Mouse (Mus musculus) regulatory T cell (primary cell): ENCODE results near the gene Spata16.

ENCODE experiments used
- in situ Hi-C: fragments of 300-600 bp; cut with MboI, MseI; formaldehyde crosslinking; loops from one replicate; pipeline ENCODE4 v1.15.1; 2025; ENCODE audit warnings: high pct_unique_total_duplicates

The Spata16 gene

DNA sequence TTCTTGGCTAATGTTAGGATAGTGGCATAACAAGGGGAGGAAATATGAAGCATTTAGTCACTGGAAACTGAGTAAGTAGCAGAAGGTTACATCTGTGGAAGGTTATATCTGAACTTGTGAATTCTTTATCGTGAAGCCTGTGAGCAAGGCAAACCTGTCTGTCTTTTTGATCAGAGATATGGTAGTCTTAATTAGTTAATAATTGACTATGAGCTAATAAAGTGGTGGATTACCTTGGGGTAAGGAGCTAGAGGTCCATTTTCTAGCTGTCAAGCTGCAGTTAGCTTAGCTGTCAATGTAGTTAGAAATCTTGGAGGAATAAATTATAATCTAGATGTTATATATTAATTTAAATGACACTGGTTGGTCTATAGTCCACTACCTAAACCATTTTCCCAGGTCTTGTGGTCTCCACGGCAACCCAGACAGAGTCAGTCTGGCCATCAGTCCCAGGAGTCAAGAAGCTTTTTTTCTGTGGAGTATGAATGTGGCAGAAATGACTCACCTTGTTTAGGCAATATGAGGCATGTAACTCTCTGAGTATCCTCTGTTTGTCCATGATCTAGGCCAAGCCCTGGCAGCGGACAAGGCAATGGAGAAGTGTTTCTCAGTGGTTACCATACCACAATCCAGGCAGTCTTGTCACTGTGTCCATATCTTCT, 331.6 kb downstream of the Spata16 start:
- in situ Hi-C loops, result no loop called here

DNA sequence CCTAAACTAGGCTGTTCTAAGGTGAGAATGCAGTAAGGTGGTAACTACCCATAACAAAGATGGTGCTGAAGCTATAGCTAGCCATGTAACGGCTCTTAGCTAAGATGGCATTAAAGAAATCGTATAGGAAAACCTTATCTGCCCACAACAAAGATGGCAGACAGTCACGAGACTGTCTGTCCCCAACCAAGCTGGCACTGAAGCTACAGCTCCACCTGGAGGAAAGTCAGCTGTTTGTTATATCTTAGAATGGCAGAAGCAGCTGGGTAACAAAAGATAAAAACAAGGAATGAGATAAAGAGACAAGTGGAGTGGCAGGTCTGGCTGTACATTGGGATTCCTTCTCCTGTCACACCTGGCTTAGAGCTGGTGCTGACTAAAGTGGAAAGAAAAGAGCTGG, 333.1 kb downstream of the Spata16 start:
- in situ Hi-C loops, result no loop called here

DNA sequence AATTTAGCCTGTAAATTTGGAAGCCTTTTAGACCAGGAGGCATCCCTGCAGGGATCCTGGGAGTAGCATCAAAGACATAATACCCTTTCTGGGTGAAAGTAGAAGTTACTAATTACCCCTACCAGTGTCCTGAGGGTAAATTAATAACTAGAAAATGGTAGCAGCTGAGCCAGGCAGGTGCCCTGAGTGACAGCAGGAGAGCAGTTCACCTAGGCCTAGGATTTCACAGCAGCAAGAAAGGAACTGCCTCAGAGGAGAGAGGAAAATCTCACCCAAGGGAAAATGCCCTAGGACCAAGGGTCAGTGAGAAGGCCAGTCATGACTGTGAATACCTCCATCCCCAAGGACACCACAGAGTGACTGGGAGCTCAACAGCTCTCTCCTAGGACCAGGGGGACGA, 333.9 kb downstream of the Spata16 start:
- in situ Hi-C loops, result no loop called here

DNA sequence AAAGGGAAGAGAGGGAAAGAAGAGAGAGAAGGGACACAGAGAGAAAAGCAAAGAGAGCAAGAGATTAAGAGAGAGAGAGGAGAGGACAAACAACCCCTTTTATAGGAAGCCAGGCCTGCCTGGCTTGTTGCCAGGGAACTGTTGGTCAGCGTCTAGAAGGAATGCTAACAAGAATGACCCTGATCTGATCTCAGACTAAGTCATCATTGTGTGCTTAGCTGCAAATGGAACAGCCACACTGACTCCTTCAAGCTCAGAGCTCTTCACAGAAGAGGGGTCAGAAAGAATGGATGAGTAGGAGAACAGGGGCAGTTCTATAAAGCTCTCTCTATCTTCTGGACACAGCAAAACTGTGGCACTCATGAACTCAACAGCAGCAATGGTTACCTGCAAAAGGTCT, 334.7 kb downstream of the Spata16 start:
- in situ Hi-C loops, result no loop called here

DNA sequence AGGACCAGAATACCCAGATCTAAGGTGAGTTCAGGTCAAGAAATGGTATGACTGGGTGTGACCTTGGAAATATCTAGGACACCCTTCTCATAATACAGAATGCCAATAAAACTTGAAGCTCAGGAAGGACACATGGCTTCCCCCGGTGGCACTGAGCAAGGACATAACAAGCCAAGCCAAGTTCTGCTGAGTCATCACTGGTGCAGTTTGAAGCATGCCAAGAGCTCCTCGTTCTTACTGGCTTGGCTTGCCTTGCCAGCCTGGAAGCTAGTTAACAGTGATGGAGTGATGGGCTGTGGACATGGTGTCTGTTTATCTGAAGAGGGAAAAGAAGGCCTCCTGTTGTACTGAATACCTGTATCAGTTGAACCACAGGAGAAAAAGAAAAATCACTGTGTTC, 342.2 kb downstream of the Spata16 start:
- in situ Hi-C loops, result no loop called here

- in situ Hi-C loops, result no loop called here
Observed at GRCm38 (mm10) chr3:26980371-26980770, 343.0 kb downstream of the Spata16 start.

DNA sequence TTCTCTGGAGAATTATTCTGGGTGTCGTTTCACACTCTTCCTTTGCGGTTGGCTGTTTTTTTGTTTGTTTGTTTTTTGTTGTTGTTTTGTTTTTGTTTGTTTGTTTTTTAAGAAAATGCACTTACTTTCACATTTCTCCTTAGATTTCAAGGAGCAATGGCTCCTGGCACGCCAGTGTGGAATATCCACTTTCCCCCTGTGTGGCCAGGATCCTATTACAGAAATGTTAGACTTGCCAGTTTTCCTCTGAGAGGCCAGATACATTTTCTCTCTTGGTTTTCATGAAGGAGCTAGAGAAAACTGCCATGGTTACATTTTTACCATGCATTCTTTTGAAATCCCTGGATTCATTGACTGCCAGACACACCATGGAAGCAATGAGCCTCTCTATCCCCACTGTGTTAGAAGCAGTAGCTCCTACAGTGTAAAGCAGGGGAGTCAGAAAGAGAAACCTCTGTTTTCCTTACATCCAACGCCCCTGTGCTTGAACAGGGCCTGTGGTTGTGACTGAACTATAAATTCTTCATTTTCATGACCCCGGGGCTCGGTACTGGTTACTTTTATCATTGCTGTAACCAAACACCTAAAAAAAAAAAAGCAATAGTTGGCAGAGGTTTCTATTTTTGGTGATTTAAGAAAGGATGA, 344.7 kb downstream of the Spata16 start:
- in situ Hi-C loops, result no loop called here

DNA sequence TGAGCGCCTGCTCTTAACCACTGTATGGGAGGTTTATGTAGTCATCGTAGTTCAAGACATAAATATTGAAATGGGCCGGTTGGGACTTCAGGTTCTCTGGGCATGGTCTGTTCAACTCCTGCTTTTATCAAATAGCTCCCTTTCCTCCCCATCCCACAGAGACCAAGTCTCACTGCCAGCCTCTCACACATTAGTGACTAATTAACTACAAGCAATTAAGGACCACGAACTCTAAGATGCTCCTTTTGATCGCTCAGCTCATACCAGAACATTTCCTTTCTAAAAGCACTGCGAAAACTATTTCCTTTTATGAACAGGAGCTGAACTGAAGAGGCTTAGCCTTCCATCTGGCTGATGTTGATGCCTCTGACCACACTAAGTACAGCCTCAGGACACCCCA, 346.3 kb downstream of the Spata16 start:
- in situ Hi-C loops, result no loop called here

- in situ Hi-C loops, result no loop called here
Observed at GRCm38 (mm10) chr3:27006844-27007243, 369.4 kb downstream of the Spata16 start.

GRCm38 (mm10) chr3:27027957-27028356, 390.5 kb downstream of the Spata16 start:
- in situ Hi-C loops, result no loop called here

DNA sequence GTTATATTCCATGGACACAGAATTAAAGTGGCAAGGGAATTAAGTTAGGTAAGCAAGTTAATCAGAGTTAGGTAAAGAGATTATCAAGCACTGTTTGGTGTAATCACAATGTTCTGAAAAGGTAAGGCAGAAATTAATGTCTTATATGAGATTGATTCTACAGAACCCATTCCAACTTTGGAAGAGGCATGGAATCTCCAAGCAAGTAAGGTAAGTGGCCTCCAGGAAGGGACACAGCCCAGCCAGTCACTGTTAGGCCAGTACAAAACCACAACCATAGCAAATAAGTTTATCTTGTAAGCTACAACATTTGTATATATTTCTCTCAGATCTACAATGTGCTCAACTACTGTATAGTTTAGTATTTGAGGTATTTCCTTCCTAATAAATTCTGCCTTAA, 391.1 kb downstream of the Spata16 start:
- in situ Hi-C loops, result no loop called here

DNA sequence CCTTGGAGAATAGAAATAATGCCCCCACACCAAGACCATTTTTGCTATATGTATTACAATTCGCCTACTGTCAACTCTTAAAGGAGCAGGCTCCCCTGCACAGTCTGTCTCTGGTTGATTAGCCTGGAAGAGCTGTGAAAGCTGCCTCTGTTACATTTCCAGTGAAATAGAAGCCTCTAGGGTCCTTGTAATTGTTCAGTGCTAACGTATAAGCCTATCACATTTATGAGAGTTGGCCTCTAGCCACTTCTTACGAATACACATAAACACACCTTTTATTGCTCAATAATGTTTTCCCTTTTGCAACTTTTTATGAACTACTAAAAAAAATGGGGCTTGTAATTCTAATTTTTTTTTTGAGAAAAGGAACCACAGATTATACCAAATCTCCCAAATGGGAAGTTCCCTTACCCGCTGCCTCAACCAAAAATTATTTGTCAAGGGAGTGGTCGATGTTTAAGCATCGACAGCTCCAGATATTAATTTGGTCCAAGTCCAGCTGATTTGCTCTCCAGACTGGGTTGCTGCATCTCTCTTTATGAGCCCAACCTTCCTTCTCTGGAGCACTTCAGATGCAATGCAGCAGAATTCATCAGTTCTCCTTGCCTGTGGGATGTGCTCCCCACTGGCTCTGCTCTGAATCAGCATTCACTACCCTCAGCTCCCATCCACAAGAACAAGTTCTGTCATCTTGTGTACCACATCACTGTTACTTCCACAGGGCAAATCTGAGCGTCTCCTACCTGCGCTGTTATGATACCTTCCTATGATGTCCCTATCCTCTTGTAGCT, 392.8 kb downstream of the Spata16 start:
- in situ Hi-C loops, result no loop called here
